Mouse (Mus musculus) forebrain, postnatal 0 days (tissue): ENCODE measurements around the gene Aff3. TPM values are rescaled to one million over a fixed set of nuclear protein-coding genes. Genes with fewer than 3 reads are reported as not detected.

Experiments used
- ATAC-seq: fragments of 200-750 bp; cut with Nextera tagmentation; 2 replicates; pipeline ENCODE4 v1.8.0; 2017; ENCODE audit warnings: mild to moderate bottlenecking, moderate library complexity
- DNase-seq: peaks from one replicate; pipeline ENCODE4 v3.0.0-alpha.2; 2015
- H3K27ac ChIP-seq: fragments of 300-500 bp; sonication (generic); 2 replicates; pipeline ENCODE4 v1.5.1; 2014; ENCODE audit warnings: low read depth, mild to moderate bottlenecking, antibody characterized with exemption, low read length, moderate library complexity, mixed read lengths
- H3K27me3 ChIP-seq: fragments of 300-500 bp; sonication (generic); 2 replicates; pipeline ENCODE4 v1.6.1; 2014; ENCODE audit warnings: mild to moderate bottlenecking, low read length, mixed read lengths; ENCODE audit not compliant: insufficient read depth
- H3K36me3 ChIP-seq: fragments of 300-500 bp; sonication (generic); 2 replicates; pipeline ENCODE4 v1.6.1; 2014; ENCODE audit warnings: mild to moderate bottlenecking, moderate library complexity; ENCODE audit not compliant: insufficient read depth
- H3K4me1 ChIP-seq: fragments of 300-500 bp; sonication (generic); 2 replicates; pipeline ENCODE4 v1.6.1; 2014; ENCODE audit warnings: antibody characterized with exemption; ENCODE audit not compliant: insufficient read depth
- H3K4me2 ChIP-seq: fragments of 300-500 bp; sonication (generic); 2 replicates; pipeline ENCODE4 v1.6.1; 2014; ENCODE audit warnings: low read depth, mild to moderate bottlenecking, moderate library complexity
- H3K4me3 ChIP-seq: fragments of 300-500 bp; sonication (generic); 2 replicates; pipeline ENCODE4 v1.5.1; 2014; ENCODE audit warnings: low read depth, low read length, mixed read lengths
- H3K9ac ChIP-seq: fragments of 300-500 bp; sonication (generic); 2 replicates; pipeline ENCODE4 v1.6.1; 2014; ENCODE audit warnings: mild to moderate bottlenecking
- H3K9me3 ChIP-seq: fragments of 300-500 bp; sonication (generic); 2 replicates; pipeline ENCODE4 v1.6.1; 2016; ENCODE audit warnings: low read length
- CTCF ChIP-seq: sonication (generic); IDR thresholded peaks from 2 replicates; pipeline ENCODE4 v1.5.1; 2016; ENCODE audit warnings: antibody characterized with exemption, control low read depth, low read depth
- WGBS: fragments of 180-500 bp; shearing (Covaris S2); extraction: QIAGEN DNeasy Blood & Tissue Kit; methylation state at CpG from one replicate; pipeline ENCODE4 v1.1.7; 2014; 5-methylcytosine and 5-hydroxymethylcytosine counted together
- polyA plus RNA-seq: library from polyadenylated mRNA; unstranded; fragments of >200 nt; fragmentation: Nextera tagmentation; extraction: Ambion mirVana; gene quantifications from 2 replicates; pipeline ENCODE4 v1.2.1, GENCODE M21; 2015
- total RNA-seq: library from RNA; depleted of rRNA; stranded (reverse); fragments of >200 nt; gene quantifications from 2 replicates; pipeline ENCODE4 v1.2.3, GENCODE M21; 2014

Gene Aff3
- total and polyA plus RNA-seq, 2 experiments from 2014 or later = 21.8 to 102 TPM

DNA sequence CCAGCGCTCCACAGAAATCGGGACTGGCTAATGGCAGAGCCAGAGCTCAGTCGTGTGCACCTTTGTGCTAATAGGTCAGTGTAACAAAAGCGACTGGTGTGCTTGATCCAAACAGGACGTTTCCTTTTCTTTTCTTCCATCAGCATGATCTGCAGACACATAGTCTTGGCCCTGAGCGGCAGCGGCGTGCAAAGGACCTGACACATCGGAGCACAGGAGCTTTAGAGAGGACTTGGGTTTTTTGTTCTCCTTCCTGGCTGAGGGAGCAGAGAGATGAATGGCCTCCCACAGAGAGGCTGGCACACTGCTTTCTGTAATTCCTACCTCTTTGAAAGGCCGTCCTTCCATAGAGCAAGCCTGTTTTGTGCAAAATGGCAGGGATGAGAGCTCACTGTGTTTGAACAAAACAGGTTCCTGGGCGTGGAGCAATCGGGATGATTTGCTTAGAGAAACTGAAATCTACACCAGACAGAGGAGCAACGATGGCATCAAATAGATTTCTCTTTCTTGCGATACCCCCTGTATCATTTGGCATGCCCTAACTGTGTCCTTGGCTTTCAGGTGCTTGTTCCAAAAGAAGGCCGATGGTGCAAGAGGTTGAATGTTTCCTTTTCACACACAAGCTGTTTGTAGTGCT, 466.2 kb downstream of the Aff3 start:
- H3K4me2 ChIP-seq = no peak overlapping the region
- TF ChIP-seq CTCF = no peak
- 16% methylated on average over 15 of the region's 15 CpGs for WGBS
- H3K4me3 ChIP-seq = no peak overlapping the region
- no peaks in the 10 kb centered on the region for H3K9me3 ChIP-seq
- ATAC-seq (peak; percentile 32), DNase-seq (peak; percentile 64)
- H3K27me3 ChIP-seq = no peaks in the 10 kb centered on the region
- peaks cover 37% of the 10 kb centered on the region for H3K4me1 ChIP-seq
- peak overlapping the region; percentile 32 for H3K9ac ChIP-seq
- peak overlapping the region; percentile 76 for H3K27ac ChIP-seq
- no peaks in the 10 kb centered on the region for H3K36me3 ChIP-seq

DNA sequence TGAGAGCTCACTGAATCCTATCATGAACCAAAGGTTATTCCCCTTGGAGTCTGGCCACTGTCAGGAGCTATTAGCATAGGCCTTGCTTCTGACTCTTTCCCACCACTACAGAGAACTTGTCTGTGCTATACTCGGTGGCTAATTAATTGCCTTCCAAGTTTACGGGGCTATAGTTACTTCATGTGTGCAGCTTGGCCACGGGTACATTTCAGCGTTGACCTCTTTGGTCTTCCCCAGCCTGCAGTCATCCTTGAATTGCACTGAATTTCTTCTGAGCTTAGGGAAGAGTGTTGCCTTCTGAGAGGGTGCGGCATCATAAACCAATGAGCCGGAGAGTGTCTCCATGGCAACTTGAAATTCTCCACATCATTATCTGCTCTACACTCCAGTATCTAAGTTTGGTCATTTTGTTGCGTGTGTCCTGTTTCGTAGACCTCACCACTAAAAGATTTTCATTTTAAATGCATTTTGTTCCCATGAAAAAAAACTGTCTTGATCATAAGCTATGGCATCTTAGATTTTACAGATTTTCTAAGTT, 467.5 kb downstream of the Aff3 start:
- Histone ChIP-seq H3K4me2 (no peak overlapping the region), H3K27me3 (no peaks in the 10 kb centered on the region), H3K4me3 (no peak overlapping the region), H3K27ac (no peak overlapping the region), H3K36me3 (no peaks in the 10 kb centered on the region), H3K9me3 (no peaks in the 10 kb centered on the region), H3K4me1 (peaks cover 37% of the 10 kb centered on the region), H3K9ac (no peak overlapping the region)
- TF ChIP-seq CTCF = no peak
- WGBS = 48% methylated on average over 8 of the region's 8 CpGs
- ATAC-seq = peak; percentile 49; the same call in 1 of the 2 replicates
- DNase-seq = peak; percentile 51

DNA sequence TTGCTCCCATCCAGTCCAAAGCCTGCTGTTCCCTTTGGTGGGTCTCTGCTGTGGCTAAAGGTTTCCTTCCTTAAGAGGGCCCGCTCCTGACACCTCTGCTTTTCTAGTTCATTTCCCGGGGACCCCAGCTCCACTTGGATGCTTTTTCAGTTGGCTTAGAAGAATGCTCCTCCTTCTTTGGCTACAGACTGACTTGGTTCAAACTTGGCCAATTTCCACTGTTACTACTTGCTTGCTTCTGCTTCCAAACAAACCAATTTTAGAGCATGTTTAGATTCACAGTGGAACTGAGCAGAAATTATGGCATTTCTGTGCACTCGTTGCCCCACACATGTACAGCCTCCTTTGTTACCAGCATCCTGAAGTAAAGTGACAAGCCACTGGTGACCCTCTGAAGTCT, 469.0 kb downstream of the Aff3 start:
- 66% methylated on average over 3 of the region's 3 CpGs for WGBS
- DNase-seq = no peak

DNA sequence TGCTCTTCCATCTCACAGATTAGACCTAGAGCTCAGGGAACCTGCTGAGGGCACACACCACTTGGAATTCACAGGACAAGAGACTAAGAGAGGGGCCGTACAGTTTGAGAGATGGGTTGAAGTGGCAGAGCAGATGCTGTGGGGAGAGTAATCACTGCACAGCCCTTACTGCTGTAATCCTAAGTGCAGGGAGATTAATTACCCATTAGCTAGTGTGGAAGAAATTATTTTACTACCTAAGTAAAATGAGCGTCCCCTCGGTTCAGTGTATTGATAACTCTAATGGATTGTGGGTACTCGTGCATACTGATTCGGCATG, 478.6 kb downstream of the Aff3 start:
- H3K4me3 ChIP-seq = no peak overlapping the region
- no peaks in the 10 kb centered on the region for H3K27me3 ChIP-seq
- H3K9ac ChIP-seq = no peak overlapping the region
- DNase-seq (no peak), ATAC-seq (no peak)
- no peak overlapping the region for H3K27ac ChIP-seq
- H3K36me3 ChIP-seq = peaks cover 19% of the 10 kb centered on the region
- H3K4me2 ChIP-seq = no peak overlapping the region
- H3K4me1 ChIP-seq = no peaks in the 10 kb centered on the region
- H3K9me3 ChIP-seq = no peaks in the 10 kb centered on the region
- no peak for TF ChIP-seq CTCF
- 86% methylated on average over 5 of the region's 5 CpGs for WGBS

More for the DNA sequence above, 469.0 kb downstream of the Aff3 start:
- H3K4me3 ChIP-seq = no peak overlapping the region
- H3K27me3 ChIP-seq = no peaks in the 10 kb centered on the region
- ATAC-seq = no peak
- no peak overlapping the region for H3K9ac ChIP-seq
- no peak overlapping the region for H3K4me2 ChIP-seq
- TF ChIP-seq CTCF = no peak
- no peaks in the 10 kb centered on the region for H3K36me3 ChIP-seq
- no peaks in the 10 kb centered on the region for H3K9me3 ChIP-seq
- H3K4me1 ChIP-seq = peaks cover 37% of the 10 kb centered on the region
- no peak overlapping the region for H3K27ac ChIP-seq

DNA sequence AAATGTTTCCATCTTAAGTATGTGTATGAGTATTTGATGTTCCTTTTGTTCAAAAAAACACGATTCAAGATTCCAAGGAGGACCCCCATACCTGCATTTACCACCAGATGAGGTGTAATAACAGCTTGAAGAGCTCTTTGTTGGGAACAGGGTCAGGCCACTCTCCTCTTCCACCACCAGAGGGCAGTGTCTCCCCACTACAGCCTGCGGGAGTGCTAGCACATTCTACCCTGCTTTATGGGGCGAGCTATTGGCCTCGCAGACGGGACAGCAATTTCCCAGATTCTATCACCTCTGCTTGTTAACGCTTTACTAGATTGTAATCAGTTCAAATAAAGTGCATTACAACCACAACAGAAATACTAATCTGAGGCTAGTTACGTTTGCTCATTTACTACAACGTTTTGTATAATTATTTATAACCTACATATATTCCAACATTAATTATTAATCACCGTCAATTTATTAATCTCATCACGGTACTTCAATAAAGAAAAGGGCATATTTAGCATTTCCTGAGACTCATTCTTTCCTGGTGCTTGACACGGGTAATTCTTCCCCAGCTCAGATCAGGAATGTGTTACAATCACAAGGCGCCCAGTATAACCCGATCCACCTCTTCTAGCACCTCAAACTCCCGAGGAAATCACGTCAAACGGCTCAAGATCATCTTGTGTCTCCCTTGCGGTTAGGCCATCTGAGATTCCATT, 479.1 kb downstream of the Aff3 start:
- H3K4me1 ChIP-seq = no peaks in the 10 kb centered on the region
- no peaks in the 10 kb centered on the region for H3K9me3 ChIP-seq
- peaks cover 24% of the 10 kb centered on the region for H3K36me3 ChIP-seq
- DNase-seq (peak; percentile 93), ATAC-seq (peak; percentile 88)
- H3K4me2 ChIP-seq = no peak overlapping the region
- H3K27ac ChIP-seq = no peak overlapping the region
- H3K4me3 ChIP-seq = no peak overlapping the region
- peak; percentile 99 for TF ChIP-seq CTCF
- no peaks in the 10 kb centered on the region for H3K27me3 ChIP-seq
- no peak overlapping the region for H3K9ac ChIP-seq
- WGBS = 52% methylated on average over 17 of the region's 17 CpGs

DNA sequence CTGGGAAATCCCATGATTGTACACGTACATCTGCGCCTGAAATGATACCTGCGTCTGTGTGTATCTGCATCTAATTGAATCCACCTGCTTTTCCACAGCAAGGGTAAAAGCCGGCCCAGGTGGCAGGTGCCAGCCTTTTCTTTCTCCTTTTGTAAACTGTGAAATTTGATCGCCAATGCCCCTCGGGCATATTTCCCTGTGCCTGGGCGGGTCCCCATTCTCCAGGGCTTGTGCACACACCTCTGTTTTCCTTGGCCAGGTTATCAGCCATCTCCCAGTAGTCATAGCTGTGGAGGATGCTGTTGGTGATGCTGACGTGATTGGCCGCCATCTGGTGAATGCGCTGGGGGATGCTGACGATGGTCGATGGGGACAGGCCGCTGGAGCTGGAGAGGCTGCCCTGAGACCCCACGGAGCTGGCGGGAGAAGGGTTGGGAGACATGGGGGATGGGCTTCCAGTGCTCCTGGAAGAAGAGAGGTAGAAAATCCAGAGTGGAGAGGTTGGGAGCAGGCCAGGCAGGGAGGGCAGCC, 483.7 kb downstream of the Aff3 start:
- H3K4me2 ChIP-seq = no peak overlapping the region
- no peak overlapping the region for H3K9ac ChIP-seq
- DNase-seq (no peak), ATAC-seq (no peak)
- 86% methylated on average over 15 of the region's 15 CpGs for WGBS
- H3K9me3 ChIP-seq = no peaks in the 10 kb centered on the region
- no peaks in the 10 kb centered on the region for H3K27me3 ChIP-seq
- no peaks in the 10 kb centered on the region for H3K4me1 ChIP-seq
- no peak for TF ChIP-seq CTCF
- no peak overlapping the region for H3K4me3 ChIP-seq
- peaks cover 47% of the 10 kb centered on the region for H3K36me3 ChIP-seq
- H3K27ac ChIP-seq = no peak overlapping the region

DNA sequence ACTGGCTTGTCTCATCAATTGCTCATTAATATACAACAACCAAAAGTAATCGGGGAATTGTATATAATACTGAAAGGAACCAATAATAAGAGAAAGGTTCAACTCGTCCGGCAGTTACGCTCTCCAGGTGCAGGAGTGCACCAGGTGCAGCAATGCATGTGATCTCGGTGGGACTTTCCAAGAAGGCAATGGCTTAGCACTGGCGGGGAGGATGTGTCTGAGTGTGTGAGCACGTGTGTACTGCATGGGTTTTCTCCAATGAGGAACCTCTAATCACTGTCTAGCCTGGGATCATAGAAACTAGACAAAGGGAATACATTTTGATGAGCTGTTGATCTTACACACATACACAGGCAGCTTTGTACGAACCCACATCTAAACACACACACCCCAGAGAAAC, 485.8 kb downstream of the Aff3 start:
- no peak overlapping the region for H3K27ac ChIP-seq
- no peaks in the 10 kb centered on the region for H3K27me3 ChIP-seq
- TF ChIP-seq CTCF = no peak
- no peaks in the 10 kb centered on the region for H3K4me1 ChIP-seq
- H3K9me3 ChIP-seq = no peaks in the 10 kb centered on the region
- H3K9ac ChIP-seq = no peak overlapping the region
- WGBS = 89% methylated on average over 8 of the region's 8 CpGs
- no peak overlapping the region for H3K4me2 ChIP-seq
- H3K4me3 ChIP-seq = no peak overlapping the region
- H3K36me3 ChIP-seq = peaks cover 35% of the 10 kb centered on the region
- no peak for DNase-seq
- ATAC-seq = no peak
